Mouse (Mus musculus) heart, adult 11 months (tissue): ENCODE data around the gene Mss51.

ENCODE experiments used
- DNase-seq: peaks from one replicate; pipeline ENCODE4 v3.0.0; 2022

Gene Mss51

DNA sequence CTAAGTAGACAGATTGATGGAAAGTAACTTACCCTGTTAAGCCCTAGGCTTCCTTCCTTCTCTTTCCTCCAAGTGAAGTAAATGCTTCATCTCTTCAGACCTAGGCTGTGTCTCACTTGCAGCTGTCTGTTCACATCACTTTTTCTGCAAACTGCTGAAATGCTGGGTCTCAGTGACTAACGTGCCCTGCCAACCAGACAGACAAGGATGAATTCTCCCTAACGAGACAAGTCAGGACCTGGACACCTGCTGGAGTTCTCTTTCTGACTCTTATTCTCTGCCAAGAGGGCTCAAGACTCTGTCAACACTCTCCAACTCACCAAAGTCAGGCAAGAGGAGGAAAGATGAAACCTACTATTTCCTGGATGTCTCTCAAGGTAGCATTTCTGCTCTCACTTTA lies at the start of gene Mss51:
Mss51 (minus strand) TSS at position 299 of the 400 bp plus-strand sequence.
- no peak for DNase-seq

- no peak for DNase-seq
Observed at GRCm38 (mm10) chr14:20546415-20546814, 49.7 kb upstream of the Mss51 start, which contains the start of gene Ppp3cb. Ppp3cb (minus strand) TSS chr14:20546573.

DNA sequence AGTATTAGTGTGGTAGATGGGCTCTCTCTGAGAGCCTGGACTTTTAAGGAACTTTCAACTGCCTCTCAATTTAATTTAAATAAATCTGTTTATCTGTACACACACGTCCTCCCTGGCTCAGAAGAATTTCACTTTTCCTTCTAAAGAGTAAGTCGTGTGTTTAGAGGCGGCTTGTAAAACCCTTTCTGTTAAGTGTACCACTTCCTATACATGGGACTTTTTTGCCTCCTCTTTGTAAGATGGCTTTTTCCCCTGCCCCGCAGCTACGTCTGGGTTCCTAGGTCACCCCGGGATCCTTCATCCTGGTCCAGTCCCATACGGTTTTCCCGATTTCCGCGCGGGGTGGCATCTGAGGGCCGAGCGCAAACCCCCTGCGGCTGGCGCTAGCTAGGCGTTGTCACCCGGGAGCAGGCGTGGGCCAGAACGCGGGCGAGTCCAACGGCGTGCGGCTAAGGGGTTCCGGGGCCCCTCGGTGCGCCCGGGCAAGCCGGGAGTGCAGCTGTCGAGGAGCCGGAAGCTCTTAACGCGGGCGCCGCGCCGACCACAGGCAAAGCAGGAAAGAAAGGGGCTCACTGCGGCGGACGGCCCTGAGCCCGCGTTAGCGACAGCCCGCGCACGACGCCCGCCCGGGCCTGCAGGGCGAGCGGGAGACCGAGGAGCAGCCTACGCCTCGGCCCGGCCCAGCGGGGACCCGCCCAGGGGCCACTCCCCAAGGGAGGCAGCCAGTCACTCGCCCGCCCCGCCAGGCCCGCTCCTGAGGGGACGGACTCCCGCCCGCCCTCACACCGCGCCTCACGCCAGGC lies 49.0 kb upstream of the Mss51 start:
- DNase-seq, result peak; percentile 99

DNA sequence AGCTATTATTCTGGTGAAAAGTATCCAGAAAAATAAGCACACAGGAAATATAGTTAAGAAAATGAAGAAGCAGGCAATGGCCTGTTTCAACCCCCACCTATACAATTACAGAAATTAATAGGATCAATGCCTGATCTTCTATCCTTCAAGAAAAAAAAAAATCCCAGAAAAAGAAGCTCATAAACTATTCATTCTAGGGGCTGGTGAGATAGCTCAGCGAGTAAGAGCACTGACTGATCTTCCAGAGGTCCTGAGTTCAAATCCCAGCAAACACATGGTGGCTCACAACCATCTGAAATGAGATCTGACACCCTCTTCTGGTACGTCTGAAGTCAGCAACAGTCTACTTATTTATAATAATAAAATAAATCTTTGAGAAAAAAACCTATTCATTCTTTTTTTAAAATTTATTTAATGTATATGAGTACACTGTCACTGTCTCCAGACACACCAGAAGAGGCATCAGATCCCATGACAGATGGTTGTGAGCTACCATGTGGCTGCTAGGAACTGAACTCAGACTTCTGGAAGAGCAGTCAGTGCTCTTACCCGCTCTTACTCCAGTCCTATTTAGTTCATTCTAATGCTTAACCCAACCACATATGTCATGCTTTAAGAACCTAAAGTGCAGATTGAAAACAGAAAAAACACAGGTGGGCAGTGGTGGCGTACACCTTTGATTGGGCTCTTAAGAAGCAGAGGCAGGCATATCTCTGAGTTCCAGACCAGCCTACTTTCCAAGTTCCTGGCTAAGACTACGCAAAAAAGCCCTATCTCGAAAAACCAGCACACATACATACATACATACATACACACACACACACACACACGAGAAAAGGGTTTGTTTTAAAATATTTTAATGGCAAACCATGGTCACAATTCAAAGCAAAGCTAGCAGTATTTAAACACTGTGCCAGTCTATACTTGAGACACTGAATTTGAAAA lies 48.0 kb upstream of the Mss51 start:
- peak; percentile 61 for DNase-seq

DNA sequence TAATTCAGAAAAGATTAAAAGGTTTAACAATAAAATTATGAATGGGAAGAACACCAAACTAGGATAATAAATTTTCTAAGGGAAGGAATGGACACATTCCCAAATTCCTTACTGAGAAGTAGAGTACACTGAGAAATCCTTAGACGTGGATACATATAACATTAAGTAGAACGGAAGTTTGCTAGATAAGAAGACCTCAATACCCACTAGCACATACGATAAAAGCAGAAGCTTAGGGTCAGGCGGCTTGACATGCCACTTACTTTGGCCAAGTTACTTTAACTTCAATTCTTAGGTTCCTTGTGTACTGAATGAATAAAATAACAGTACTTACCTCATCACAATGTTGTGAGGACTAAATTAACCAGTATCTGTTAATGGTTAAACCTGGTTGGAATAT lies 32.9 kb upstream of the Mss51 start:
- DNase-seq, result peak; percentile 17

- no peak for DNase-seq
Observed at GRCm38 (mm10) chr14:20520179-20520578, 23.5 kb upstream of the Mss51 start.

- DNase-seq, result peak; percentile 81
Observed at GRCm38 (mm10) chr14:20508424-20508823, 11.7 kb upstream of the Mss51 start.

DNA sequence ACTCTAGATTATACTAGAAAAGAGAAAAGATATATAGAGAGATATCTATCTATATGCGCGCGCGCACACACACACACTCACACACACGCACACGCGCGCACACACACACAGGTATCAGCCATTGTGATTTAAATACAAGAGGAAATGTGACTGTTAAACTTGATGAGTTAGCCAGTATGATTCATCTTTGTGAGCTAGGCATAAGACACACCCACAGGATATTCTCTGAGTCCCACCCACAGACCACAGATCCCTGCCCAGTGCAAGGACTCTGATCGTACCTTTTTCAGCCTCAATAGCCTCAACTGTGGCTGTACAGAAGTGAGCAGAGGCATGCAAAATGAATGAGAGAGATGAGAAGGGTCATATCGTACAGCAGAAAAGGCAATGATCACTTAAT lies 6.3 kb upstream of the Mss51 start:
- peak; percentile 87 for DNase-seq

DNA sequence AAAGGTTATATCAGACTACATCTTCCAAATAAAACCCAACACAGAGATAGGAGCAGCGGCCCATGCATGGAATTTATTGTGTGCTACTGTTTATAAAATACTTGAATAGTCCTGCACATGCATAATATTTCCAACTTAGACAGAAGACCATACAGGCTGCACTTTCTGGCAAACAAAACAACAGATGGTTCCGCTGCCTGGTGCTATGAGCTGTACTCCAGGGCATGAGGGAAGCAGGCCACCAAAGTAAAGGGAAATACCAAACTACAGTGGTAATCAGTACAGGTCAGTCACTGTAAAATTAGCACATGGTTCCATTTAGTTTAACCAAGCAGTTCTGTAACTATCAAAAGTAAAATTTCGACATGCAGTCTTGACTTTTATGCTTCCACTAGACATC lies 3.3 kb upstream of the Mss51 start:
- DNase-seq, result no peak

- DNase-seq, result peak; percentile 66
Observed at GRCm38 (mm10) chr14:20486031-20486430, 10.7 kb downstream of the Mss51 start.

DNA sequence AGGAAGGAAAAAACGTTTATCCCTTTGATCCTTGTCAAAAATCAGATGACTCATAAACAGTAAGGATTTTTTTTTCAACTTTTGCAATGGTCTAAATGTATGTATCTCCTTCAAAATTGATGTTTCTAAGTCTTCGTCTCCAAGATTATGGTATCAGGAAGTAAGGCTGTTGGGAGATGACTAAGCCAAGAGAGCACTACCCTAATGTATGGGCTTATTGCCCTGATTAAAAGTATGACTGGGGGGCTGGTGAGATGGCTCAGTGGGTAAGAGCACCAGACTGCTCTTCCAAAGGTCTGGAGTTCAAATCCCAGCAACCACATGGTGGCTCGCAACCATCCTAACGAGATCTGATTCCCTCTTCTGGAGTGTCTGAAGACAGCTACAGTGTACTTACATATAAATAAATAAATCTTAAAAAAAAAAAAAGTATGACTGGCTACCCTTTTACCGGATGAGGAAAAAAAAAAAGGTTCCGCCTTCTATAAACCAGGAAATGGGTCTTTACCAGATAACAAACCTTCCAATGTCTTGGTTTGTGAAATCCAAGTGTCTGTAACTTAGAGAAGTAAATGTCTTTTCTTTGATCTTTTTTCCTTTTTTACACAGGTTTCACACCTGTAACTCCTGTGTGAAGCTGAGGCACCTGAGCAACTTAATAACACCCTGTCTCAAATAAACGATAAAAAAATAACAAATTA lies 14.5 kb downstream of the Mss51 start:
- peak; percentile 24 for DNase-seq

GRCm38 (mm10) chr14:20481211-20481610 lies 15.5 kb downstream of the Mss51 start:
- DNase-seq, result peak; percentile 91

GRCm38 (mm10) chr14:20480195-20480579 lies 16.5 kb downstream of the Mss51 start:
- no peak for DNase-seq

DNA sequence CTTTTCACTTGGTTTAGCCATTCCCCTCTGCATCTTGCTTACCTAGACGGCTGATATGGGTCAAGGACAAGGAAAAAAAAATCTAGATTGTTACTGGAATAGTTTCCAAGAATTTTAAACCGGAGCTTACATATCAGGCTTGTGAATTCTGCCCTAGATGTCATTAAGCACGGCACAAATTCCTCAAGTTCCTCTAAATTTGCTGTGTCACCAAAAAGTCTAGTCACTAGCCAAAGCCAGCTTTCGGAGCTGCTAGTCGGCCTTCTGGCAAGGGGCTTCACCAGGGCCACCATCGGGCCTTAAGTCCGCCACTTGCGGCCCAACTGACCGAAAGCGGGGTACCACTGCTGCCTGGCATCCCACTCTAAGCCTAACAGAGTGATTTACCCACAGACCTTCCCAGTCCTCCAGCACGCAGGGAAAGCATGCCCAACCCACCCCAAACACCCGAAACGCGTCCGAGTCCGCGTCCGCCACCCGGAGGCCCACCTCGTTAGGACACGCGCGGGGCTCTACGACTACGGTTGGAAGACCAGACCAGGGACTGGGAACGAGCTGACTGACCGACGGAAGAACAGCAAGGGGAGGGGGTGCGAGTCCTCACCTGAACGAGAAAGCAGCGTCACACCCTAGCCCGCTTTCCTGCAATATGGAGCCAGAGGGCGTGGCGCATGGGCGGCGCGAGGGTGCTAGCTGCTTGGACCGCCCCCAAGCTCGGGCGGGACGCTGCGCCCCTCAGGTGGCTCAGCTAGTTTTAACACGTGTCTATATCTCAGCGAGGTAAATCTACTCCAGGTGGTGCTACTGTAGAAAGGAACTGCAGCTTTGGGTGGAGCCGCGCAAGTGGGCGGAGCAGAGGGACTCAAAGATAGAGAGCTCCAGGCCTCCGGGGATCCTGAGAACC lies 17.2 kb downstream of the Mss51 start, which contains the start of gene Anxa7:
Anxa7 (minus strand) TSS at position 843 of the 904 bp plus-strand sequence.
- peak; percentile 99 for DNase-seq

DNA sequence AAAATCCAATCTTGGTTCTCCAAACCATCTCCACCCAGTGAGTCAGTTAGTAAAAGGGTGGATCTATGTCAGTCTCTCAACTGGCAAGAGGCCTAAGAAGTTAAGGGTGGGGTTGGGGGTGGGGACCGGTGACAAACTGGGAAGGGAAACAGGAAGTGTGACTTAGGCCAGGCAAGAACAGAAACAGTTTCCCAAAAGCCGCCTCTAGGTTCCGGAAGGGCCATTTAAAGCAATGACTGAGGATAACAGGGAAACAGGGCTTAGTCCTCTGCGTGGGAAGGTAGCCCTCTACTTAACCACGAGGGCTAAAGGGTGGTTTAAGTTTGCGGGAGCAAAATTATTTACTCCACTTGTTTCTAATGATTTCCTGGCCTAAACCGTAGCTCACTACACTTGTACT lies 17.9 kb downstream of the Mss51 start:
- DNase-seq, result peak; percentile 98

GRCm38 (mm10) chr14:20478385-20478784 lies 18.3 kb downstream of the Mss51 start:
- no peak for DNase-seq

- DNase-seq, result peak; percentile 55
Observed at GRCm38 (mm10) chr14:20477261-20478025, 19.3 kb downstream of the Mss51 start.

DNA sequence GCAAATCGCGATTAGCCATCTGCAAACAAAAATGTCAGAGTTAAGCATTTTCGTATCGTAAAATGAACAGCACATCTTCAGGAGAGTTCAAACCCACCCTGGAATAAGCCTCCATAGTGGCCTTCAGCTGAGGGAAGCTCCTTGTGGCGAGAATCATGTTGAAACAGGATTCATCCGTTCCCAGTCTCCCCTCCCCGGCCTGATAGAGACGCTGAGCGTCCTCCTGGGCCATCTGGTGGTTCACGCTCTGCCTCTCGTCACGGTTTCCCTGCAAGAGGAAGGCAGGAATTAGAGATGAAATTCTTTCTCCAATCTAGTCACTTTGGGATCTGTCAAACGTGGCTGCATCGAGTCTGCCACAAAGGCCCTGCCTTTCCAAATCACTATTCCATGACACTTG lies 36.5 kb downstream of the Mss51 start:
- peak; percentile 82 for DNase-seq

DNA sequence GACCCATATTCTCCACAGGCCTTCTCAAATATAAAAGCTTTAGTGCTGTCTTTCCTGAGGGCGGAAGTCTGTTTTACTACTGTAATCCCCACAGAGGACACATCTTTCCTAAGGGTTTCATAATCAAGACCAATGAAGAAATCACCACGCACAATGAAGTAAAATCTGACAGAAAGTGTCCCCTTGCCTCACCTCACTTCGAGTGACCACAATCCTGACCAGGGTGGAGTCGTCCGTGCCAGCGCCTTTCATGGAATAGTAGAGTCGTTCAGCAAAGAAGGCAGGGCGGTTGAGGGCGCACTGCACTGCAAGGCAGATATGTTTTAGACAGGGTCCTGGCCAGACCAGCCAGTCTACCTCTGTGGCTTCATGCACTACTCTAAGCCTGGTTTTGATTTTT lies 38.3 kb downstream of the Mss51 start:
- DNase-seq, result peak; percentile 82

- DNase-seq, result no peak
Observed at GRCm38 (mm10) chr14:20452929-20453328, 43.8 kb downstream of the Mss51 start.

DNA sequence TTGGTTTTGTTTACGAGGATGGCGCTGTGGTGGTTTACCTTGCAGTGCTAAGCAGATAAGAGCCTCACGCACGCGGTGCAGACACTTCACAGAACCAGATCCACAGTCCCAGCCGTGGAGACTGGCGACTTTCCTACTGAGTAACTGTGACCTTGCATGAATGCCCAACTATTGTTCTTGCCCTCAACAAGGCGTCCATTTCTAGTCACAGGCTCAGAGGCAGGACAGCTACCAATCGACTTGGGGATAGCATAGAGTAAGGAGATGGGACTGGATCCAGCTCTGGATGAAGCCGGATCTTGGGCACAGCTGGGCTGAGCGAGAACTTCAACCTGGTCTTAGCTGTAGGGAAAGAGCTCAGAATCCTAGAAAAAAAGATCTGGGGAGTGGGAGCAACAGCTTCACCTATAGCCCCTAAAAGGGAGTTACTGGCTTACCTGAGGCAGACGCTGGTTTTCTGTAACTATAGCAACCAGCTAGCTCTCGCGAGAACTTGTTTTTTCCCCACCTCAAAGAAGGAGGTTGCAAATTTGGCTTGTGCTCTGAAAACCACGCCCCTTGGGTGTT lies 44.9 kb downstream of the Mss51 start, which contains the start of gene Cfap70:
Cfap70 (minus strand) TSS at position 462 of the 567 bp plus-strand sequence.
- peak; percentile 86 for DNase-seq
